Mouse (Mus musculus): Measurements from ENCODE around the gene Frs2.
"Not testable (repeated sequence)": the region's sequence is repeated elsewhere in the genome, so short reads cannot be mapped to it uniquely, and the experiment has no call there.

Frs2 gene

GRCm38 (mm10) chr10:117146421-117146820, 1.9 kb downstream of the Frs2 start:
- no peak for DNase-seq (ENCODE audit: low spot score)

DNA sequence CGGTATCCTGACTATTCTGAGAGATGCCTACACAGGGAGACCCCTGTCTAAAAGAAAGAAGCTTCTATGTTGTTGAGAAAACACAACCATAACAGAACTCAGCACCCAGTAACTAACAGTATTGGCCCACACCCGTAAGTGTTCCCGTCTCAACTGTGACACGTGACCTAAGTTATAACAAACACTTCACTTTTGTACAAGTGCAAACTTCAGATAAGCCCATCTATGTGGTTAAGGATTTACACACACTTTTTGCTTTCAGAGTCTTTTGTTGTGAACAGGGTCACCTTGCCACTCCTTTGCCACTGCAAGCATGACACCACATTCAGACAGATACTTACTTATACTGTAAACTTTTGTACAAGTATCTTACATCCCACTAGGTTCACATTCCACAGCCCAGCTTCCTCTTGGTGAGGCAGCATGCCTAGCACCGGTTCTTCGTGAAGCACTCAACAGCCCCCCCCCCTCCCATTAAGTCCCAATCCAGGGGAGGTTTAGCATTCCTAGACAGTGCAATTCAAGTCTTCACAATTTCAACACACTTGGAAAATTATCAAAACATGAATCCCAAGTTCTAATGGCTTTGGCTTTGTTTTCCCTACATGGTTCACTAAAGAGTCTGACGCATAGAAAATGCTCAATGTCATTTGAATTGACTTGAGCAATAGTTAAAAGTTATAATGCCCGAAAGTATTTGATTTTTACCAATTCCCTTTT, 2.6 kb downstream of the Frs2 start:
- DNase-seq (ENCODE audit: low spot score): no peak

GRCm38 (mm10) chr10:117144628-117145027, 3.7 kb downstream of the Frs2 start:
- no peak for DNase-seq (ENCODE audit: low spot score)

- no peak for DNase-seq (ENCODE audit: low spot score)
Observed at GRCm38 (mm10) chr10:117144071-117144470, 4.3 kb downstream of the Frs2 start.

GRCm38 (mm10) chr10:117143311-117143710, 5.0 kb downstream of the Frs2 start:
- no peak for DNase-seq (ENCODE audit: low spot score)

GRCm38 (mm10) chr10:117141939-117142552, 6.3 kb downstream of the Frs2 start:
- no peak for DNase-seq (ENCODE audit: low spot score)

DNA sequence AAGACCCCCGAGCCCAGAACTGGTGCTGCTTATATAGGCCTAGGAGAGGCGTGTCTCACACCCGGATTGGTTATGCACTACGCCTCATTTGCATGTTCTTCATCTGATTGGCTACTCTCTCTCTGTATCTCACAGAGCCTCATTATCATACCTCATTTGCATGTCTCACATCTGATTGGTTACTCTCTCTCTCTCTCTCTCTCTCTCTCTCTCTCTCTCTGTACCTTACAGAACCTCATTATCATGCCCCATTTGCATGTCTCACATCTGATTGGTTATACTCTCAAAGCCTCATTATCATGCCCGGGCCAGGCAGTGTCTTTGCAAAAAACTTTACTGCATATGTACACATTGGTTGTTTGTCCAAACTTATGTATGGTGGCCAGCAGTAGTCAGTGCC, 16.8 kb downstream of the Frs2 start:
- DNase-seq (ENCODE audit: low spot score): not testable (repeated sequence)

- DNase-seq (ENCODE audit: low spot score): no peak
Observed at GRCm38 (mm10) chr10:117130037-117130436, 18.3 kb downstream of the Frs2 start.

DNA sequence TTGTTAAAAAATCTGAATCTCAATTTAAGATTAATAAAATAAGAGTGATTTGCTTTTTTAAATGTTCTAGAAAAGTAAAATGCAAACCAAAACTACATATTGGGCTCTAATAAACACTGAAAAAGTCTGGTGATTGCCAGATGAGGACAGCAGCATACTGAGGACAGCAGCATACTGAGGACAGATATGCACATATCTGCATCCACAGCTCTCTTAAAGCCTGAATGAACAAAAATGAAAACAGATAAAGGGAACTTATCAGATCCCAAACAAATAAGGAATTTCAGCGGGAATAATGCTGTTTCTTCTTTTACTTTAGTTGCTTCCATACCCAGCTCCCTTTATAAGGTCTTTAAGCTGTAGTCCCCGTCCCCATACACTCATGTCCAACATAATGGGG, 19.6 kb downstream of the Frs2 start:
- no peak for DNase-seq (ENCODE audit: low spot score)

DNA sequence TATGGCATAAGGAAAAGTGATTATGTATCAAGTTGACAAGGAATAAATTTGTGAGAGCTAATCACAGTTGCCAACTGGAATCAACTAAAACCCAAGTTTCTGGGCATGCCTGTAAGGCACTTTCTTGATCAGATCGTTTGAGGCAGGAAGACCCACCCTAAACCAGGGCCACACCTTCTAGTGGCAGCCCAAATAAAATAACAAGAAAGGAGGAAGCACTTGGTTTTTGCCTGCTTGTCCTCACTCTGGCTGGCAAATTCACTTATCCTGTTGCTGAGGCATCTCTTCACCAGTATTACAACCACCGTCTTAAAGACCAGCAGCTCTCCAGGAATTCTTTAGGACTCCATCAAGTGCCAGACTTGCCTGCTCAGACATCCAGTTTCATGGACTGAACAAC, 20.9 kb downstream of the Frs2 start:
- DNase-seq (ENCODE audit: low spot score): no peak

- DNase-seq (ENCODE audit: low spot score): no peak
Observed at GRCm38 (mm10) chr10:117126719-117127118, 21.6 kb downstream of the Frs2 start.

DNA sequence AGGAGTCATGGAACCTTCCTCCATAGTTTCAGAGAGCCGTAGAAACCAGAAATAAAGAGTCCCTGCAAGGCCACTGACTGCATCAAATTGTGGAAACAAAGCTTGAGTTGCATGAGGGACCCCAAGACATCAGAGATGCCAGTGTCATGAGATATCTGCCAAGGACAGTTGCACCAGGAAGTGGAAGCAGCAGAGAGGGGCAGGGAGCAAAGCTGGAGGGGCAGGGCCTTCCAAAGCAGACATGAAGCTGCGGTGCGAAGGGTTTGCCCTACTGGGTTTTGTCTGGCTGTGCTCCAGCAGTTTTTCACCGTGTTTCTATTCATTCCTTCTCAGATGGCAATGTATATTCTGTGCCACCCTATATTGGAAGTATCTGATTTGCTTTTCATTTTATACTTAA, 22.1 kb downstream of the Frs2 start:
- DNase-seq (ENCODE audit: low spot score): no peak

GRCm38 (mm10) chr10:117121448-117121847, 26.9 kb downstream of the Frs2 start:
- DNase-seq (ENCODE audit: low spot score): no peak

DNA sequence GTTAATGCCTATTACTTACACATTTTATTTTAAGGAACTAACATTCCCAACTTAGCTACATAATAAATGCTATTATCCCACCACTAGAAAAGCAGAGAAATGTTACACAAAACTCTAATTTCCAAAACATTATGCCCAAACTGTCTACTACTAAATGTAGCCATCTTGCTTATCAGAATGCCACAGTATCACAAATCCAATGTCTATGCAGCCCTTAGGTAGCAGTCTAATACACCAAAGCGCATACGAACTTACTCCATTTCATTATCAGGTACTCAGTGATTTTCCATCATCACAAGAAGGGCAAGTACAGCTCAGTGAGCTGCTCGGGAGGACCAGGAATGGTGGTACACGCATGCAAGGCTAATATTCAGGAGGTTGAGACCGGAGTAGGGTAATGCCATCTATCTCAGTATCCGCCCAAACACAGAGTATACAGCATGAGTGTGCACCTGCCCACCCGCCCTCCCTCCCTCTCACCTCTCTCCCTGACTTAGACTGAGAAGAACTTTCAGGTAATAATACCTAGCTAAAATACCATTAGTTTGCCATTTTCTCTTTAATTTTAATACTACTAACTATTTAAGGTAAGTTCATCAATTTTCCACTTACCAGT, 28.2 kb downstream of the Frs2 start:
- no peak for DNase-seq (ENCODE audit: low spot score)

- DNase-seq (ENCODE audit: low spot score): no peak
Observed at GRCm38 (mm10) chr10:117119531-117119930, 28.8 kb downstream of the Frs2 start.

DNA sequence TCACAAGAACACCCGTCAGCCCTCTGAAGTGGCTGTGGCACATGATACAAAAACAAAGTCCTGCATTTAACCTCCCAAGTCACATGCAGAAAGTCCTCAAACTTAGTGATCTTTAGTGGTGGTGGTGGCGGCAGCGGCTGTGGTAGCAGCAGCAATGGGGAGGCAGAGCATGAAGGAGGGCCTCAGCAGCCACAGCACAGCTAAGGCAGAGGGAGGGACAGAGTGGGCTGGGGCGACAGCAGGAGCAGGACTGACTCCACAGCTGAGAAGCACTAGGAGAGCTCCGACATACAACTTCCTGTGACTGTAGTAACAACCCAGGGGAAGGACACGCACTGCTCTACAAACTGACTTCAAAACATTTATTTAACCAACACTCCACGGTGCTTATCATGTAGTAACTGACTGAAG, 29.9 kb downstream of the Frs2 start:
- no peak for DNase-seq (ENCODE audit: low spot score)

DNA sequence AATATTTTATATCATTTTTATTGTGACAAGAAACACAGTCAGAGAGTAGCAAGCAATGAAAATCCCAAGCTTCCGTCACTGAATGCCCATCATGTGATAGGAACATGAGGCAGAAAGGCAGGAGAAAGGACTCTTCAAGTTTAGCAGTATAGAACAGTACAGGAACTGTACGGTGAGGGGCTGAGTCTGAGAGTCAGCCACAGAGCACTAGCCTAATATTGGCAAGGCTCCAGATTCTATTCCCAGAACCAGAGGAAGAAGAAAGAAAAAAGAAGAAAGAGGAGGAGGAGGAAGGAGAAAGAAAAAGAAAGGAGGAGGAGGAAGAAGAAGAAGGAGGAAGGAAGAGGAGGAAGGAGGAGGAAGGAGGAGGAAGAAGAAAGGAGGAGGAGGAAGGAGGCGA, 32.7 kb downstream of the Frs2 start:
- no peak for DNase-seq (ENCODE audit: low spot score)

GRCm38 (mm10) chr10:117112545-117112944, 35.8 kb downstream of the Frs2 start:
- DNase-seq (ENCODE audit: low spot score): no peak

- DNase-seq (ENCODE audit: low spot score): no peak
Observed at GRCm38 (mm10) chr10:117111455-117111854, 36.9 kb downstream of the Frs2 start.

GRCm38 (mm10) chr10:117110271-117110670, 38.1 kb downstream of the Frs2 start:
- no peak for DNase-seq (ENCODE audit: low spot score)

GRCm38 (mm10) chr10:117106686-117107085, 41.6 kb downstream of the Frs2 start:
- no peak for DNase-seq (ENCODE audit: low spot score)

DNA sequence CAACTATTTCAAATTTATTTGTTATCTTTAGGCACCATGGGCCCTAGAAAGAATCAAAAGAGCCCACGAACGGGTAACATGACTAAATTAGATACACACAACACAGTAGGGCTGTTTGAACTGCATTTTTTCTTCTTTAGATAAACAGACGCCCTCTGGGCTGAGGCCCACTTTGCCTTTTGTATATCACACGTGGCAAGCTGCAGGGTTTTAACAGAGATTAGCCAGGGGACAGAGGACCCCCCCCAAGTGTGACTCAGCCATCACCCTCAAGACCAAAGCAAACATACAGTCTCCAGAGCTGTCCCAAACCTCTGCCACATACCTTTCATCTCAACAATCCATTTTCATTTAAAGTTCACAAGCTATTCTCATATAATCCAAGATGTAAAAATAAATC, 42.1 kb downstream of the Frs2 start:
- no peak for DNase-seq (ENCODE audit: low spot score)

GRCm38 (mm10) chr10:117105015-117105414, 43.3 kb downstream of the Frs2 start:
- DNase-seq (ENCODE audit: low spot score): no peak
